Mouse (Mus musculus) intestine, postnatal 0 days (tissue): ENCODE data around the gene Podxl. TPM values are rescaled to one million over a fixed set of nuclear protein-coding genes. Genes with fewer than 3 reads are reported as not detected.

Source experiments
- ATAC-seq: fragments of 200-750 bp; cut with Nextera tagmentation; 2 replicates; pipeline ENCODE4 v1.8.0; 2017; ENCODE audit warnings: mild to moderate bottlenecking, moderate TSS enrichment, moderate library complexity
- H3K27ac ChIP-seq: fragments of 300-500 bp; sonication (generic); 2 replicates; pipeline ENCODE4 v1.5.1; 2014; ENCODE audit warnings: mild to moderate bottlenecking, low read depth, low read length, moderate library complexity
- H3K27me3 ChIP-seq: fragments of 300-500 bp; sonication (generic); replicated peaks from 2 replicates; pipeline ENCODE4 v1.6.1; 2014; ENCODE audit warnings: low read length, mixed read lengths; ENCODE audit not compliant: control insufficient read depth, insufficient read depth
- H3K36me3 ChIP-seq: fragments of 300-500 bp; sonication (generic); 2 replicates; pipeline ENCODE4 v1.6.1; 2014; ENCODE audit warnings: mild to moderate bottlenecking, moderate library complexity; ENCODE audit not compliant: control insufficient read depth, insufficient read depth
- H3K4me1 ChIP-seq: fragments of 300-500 bp; sonication (generic); replicated peaks from 2 replicates; pipeline ENCODE4 v1.6.1; 2014; ENCODE audit warnings: antibody characterized with exemption, low read length, mixed read lengths; ENCODE audit not compliant: control insufficient read depth, insufficient read depth
- H3K4me2 ChIP-seq: fragments of 300-500 bp; sonication (generic); replicated peaks from 2 replicates; pipeline ENCODE4 v1.6.1; 2014; ENCODE audit warnings: low read depth, mild to moderate bottlenecking, moderate library complexity
- H3K4me3 ChIP-seq: fragments of 300-500 bp; sonication (generic); 2 replicates; pipeline ENCODE4 v1.5.1; 2014; ENCODE audit warnings: low read depth, low read length
- H3K9ac ChIP-seq: fragments of 300-500 bp; sonication (generic); 2 replicates; pipeline ENCODE4 v1.6.1; 2014; ENCODE audit warnings: mild to moderate bottlenecking, low read depth, low read length
- H3K9me3 ChIP-seq: fragments of 300-500 bp; sonication (generic); 2 replicates; pipeline ENCODE4 v1.6.1; 2016; ENCODE audit warnings: mixed run types; ENCODE audit not compliant: control insufficient read depth
- CTCF ChIP-seq: sonication (generic); IDR thresholded peaks from 2 replicates; pipeline ENCODE4 v1.5.1; 2016; ENCODE audit warnings: low read depth, mild to moderate bottlenecking, control low read depth, antibody characterized with exemption, moderate library complexity
- WGBS: fragments of 180-500 bp; shearing (Covaris S2); extraction: QIAGEN DNeasy Blood & Tissue Kit; methylation state at CpG from one replicate; pipeline ENCODE4 v1.1.7; 2014; 5-methylcytosine and 5-hydroxymethylcytosine counted together
- polyA plus RNA-seq: library from polyadenylated mRNA; unstranded; fragments of >200 nt; fragmentation: Nextera tagmentation; extraction: Ambion mirVana; gene quantifications from 2 replicates; pipeline ENCODE4 v1.2.1, GENCODE M21; 2015

The Podxl gene
- polyA plus RNA-seq, 1 experiment from 2014 or later: 29.0 TPM

- H3K9me3 ChIP-seq: no peaks in the 10 kb centered on the region
- H3K27ac ChIP-seq: no peak overlapping the region
- 49% methylated on average over 5 of the region's 5 CpGs for WGBS
- H3K9ac ChIP-seq: no peak overlapping the region
- H3K4me2 ChIP-seq: no peak overlapping the region
- no peak overlapping the region for H3K4me3 ChIP-seq
- H3K4me1 ChIP-seq: peaks cover 4% of the 10 kb centered on the region; the same call in 1 of the 2 replicates
- H3K27me3 ChIP-seq: no peaks in the 10 kb centered on the region
- peaks cover 21% of the 10 kb centered on the region; the same call in 1 of the 2 replicates for H3K36me3 ChIP-seq
- TF ChIP-seq CTCF: no peak
- no peak for ATAC-seq
Measured at GRCm38 (mm10) chr6:31526929-31527328, 36.9 kb downstream of the Podxl start.

DNA sequence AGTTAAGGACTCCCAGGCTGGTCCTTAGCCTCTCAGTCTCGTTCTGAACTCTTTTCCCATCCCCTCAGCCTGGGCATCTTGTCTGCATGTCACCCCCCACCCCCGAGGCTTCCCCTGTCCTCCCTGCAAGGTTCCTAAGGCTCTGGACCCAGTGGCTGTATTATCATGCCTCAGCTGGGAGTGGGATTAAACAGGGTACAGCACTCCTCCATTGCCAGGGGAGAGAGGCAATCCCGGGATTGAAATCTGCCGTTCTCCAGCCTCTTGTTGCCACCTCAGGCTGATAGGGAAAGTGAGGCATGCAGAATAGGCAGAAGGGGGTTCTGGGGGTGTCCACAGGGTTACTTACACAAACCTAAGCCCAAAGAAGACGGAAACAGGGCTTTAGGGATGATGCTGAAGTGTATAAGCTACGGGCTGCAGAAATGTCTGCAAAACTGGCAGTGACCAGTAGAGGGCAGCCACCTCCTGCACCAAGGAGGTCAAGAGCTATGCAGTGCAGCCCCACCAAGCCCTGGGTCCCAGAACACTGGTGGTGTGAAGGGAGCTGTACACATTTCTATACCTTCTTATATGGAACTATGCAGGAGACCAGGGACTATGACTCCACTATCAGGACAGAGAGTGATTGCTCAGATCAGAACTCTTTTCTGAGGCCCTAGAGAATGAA, 38.4 kb downstream of the Podxl start:
- H3K9ac ChIP-seq: no peak overlapping the region
- no peaks in the 10 kb centered on the region for H3K27me3 ChIP-seq
- peaks cover 21% of the 10 kb centered on the region; the same call in 1 of the 2 replicates for H3K36me3 ChIP-seq
- H3K27ac ChIP-seq: no peak overlapping the region
- H3K4me1 ChIP-seq: peaks cover 4% of the 10 kb centered on the region; the same call in 1 of the 2 replicates
- peak; percentile 94 for TF ChIP-seq CTCF
- H3K4me3 ChIP-seq: no peak overlapping the region
- no peak for ATAC-seq
- WGBS: 65% methylated on average over 6 of the region's 6 CpGs
- H3K4me2 ChIP-seq: no peak overlapping the region
- no peaks in the 10 kb centered on the region for H3K9me3 ChIP-seq

- Histone ChIP-seq H3K9me3 (no peaks in the 10 kb centered on the region), H3K27ac (no peak overlapping the region), H3K27me3 (no peaks in the 10 kb centered on the region), H3K36me3 (peaks cover 21% of the 10 kb centered on the region; the same call in 1 of the 2 replicates), H3K4me2 (no peak overlapping the region), H3K9ac (no peak overlapping the region), H3K4me1 (peaks cover 4% of the 10 kb centered on the region; the same call in 1 of the 2 replicates), H3K4me3 (no peak overlapping the region)
- TF ChIP-seq CTCF: no peak
- ATAC-seq: no peak
- 83% methylated on average over 8 of the region's 8 CpGs for WGBS
Measured at GRCm38 (mm10) chr6:31524647-31525046, 39.1 kb downstream of the Podxl start.

DNA sequence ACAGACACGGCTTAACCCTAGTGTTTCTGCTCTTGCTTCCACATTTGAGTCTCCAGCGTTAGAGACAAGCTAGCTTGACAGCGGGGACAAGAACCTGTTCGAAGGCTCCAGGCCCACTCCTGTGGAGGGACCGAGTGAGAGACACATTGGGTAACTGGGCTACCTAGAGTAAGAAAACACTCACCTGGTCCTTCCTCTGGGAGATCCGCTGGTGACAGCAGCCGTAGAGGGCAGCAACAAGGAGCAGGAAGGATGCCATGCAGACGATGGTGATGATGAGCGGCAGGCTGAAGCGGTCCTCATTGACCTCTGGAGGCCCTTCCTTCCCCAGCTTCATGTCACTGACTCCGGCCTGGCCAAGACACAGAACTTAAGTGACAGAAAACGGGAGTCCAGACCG, 39.7 kb downstream of the Podxl start:
- peaks cover 21% of the 10 kb centered on the region; the same call in 1 of the 2 replicates for H3K36me3 ChIP-seq
- no peak overlapping the region for H3K4me3 ChIP-seq
- H3K4me1 ChIP-seq: peaks cover 4% of the 10 kb centered on the region; the same call in 1 of the 2 replicates
- H3K9me3 ChIP-seq: no peaks in the 10 kb centered on the region
- no peak overlapping the region for H3K27ac ChIP-seq
- ATAC-seq: no peak
- no peak overlapping the region for H3K9ac ChIP-seq
- TF ChIP-seq CTCF: no peak
- no peak overlapping the region for H3K4me2 ChIP-seq
- H3K27me3 ChIP-seq: no peaks in the 10 kb centered on the region
- 87% methylated on average over 13 of the region's 13 CpGs for WGBS

- Histone ChIP-seq H3K27me3 (no peaks in the 10 kb centered on the region), H3K36me3 (peaks cover 21% of the 10 kb centered on the region; the same call in 1 of the 2 replicates), H3K9me3 (no peaks in the 10 kb centered on the region), H3K4me3 (no peak overlapping the region), H3K4me1 (peaks cover 4% of the 10 kb centered on the region; the same call in 1 of the 2 replicates), H3K4me2 (no peak overlapping the region), H3K9ac (no peak overlapping the region), H3K27ac (no peak overlapping the region)
- WGBS: 87% methylated on average over 4 of the region's 4 CpGs
- TF ChIP-seq CTCF: no peak
- ATAC-seq: no peak
Measured at GRCm38 (mm10) chr6:31523657-31524056, 40.1 kb downstream of the Podxl start.

DNA sequence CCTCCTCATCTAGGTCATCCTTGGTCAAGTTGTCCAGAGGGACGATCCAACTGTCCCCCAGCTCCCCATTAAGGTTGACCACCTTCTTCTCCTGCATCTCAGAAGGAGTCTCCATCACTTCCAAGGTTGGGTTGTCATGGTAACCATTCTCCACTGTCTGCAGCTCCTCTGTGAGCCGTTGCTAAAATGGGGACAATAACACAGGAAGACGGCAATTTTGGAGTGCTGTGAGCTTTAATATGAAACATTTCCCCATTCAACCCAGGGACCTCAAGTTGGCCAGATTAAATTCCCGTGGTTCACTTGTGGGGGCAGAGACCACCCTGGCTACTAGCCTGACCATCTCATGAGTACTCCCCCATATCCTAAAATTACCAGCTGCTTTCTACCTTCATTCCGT, 40.7 kb downstream of the Podxl start:
- Histone ChIP-seq H3K4me3 (no peak overlapping the region), H3K9ac (no peak overlapping the region), H3K9me3 (no peaks in the 10 kb centered on the region), H3K4me1 (peaks cover 4% of the 10 kb centered on the region; the same call in 1 of the 2 replicates), H3K36me3 (peaks cover 18% of the 10 kb centered on the region; the same call in 1 of the 2 replicates), H3K27ac (no peak overlapping the region), H3K4me2 (no peak overlapping the region), H3K27me3 (no peaks in the 10 kb centered on the region)
- no peak for ATAC-seq
- TF ChIP-seq CTCF: no peak
- 74% methylated on average over 5 of the region's 5 CpGs for WGBS
